Mouse (Mus musculus): ENCODE results near the gene Gm20812.
"Not testable (repeated sequence)": the region's sequence is repeated elsewhere in the genome, so short reads cannot be mapped to it uniquely, and the experiment has no call there.

Gm20812 gene

GRCm38 (mm10) chrY:12381681-12382080, at the start of gene Gm20812:
Gene Gm20812 (plus strand): TSS chrY:12381981.
- not testable (repeated sequence) for DNase-seq (ENCODE audit: low spot score in 2 of 2)
